Mouse (Mus musculus): ENCODE results near the gene Nup98. TPM values are rescaled to one million over a fixed set of nuclear protein-coding genes. Genes with fewer than 3 reads are reported as not detected.
A peak's percentile ranks its signal among the peaks of the same experiment; 100 is the strongest.

Gene Nup98
- polyA plus RNA-seq, 1 experiment from 2014 or later: 15.1 TPM

DNA sequence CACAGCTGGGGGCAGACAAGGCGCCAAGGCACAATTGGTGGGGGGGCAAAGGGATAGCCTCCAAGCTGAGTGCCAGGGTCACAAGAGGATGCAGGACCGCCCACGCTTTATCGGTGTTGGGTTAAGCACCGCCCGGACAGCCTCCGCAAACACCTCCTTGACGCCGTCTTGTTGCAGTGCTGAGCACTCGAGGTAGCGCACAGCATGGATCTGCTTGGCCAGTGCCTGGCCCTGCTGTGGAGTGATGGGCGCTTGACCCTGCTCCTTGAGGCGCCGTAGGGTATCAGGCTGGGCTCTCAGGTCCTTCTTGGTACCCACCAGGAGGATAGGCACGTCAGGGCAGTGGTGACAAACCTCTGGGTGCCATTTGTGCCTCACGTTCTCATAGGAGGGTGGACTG lies 29.6 kb upstream of the Nup98 start:
- Histone ChIP-seq H3K4me2 (ENCODE audit: low read length) (no peak overlapping the region), H3K9me3 (ENCODE audit: control insufficient read depth, low read length) (no peaks in the 10 kb centered on the region), H3K9ac (ENCODE audit: low read depth, low read length) (no peak overlapping the region), H3K27ac (ENCODE audit: low read depth, low read length) (no peak overlapping the region), H3K4me3 (ENCODE audit: low read length) (no peak overlapping the region), H3K36me3 (ENCODE audit: control insufficient read depth, insufficient read depth, low read length) (peaks cover 19% of the 10 kb centered on the region), H3K27me3 (replicated peaks; ENCODE audit: control insufficient read depth, insufficient read depth, low read length) (no peaks in the 10 kb centered on the region), H3K4me1 (ENCODE audit: control insufficient read depth, insufficient read depth, low read depth, low read length) (no peaks in the 10 kb centered on the region)
- 94% methylated on average over 16 of the region's 16 CpGs for WGBS
- no peak for ATAC-seq

DNA sequence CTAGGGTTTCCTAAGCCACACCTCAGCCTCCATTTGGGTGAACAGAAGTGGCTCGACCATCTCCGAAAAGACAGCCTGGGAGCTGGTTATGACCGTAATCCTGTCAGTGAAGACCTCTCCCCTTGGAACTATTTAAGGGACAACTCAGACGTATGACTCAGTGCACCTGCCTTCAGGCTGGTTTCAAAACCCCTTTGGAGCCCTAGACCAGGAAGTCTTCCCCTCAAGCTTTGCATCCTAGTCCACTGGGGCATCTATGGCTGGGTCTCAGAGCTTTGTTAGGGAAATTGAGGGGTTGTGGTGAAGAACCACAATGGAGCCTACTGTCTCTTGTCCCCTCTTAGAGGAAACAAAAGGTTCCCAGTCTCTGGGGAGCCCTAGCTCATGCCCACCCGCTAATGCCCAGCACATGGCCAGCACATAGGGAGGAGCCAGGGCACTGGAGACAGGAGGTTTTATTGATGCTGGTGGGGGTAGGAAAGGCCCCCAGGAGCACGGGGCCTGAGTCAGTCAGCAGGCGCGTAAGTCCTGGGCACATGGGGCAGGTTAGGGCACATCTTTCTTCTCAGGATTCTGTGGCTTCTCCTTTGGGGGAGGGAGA lies 28.8 kb upstream of the Nup98 start:
- no peak overlapping the region for H3K27ac ChIP-seq (ENCODE audit: low read depth, low read length)
- H3K4me2 ChIP-seq (ENCODE audit: low read length): no peak overlapping the region
- H3K36me3 ChIP-seq (ENCODE audit: control insufficient read depth, insufficient read depth, low read length): peaks cover 19% of the 10 kb centered on the region
- H3K9me3 ChIP-seq (ENCODE audit: control insufficient read depth, low read length): no peaks in the 10 kb centered on the region
- no peak overlapping the region for H3K4me3 ChIP-seq (ENCODE audit: low read length)
- H3K9ac ChIP-seq (ENCODE audit: low read depth, low read length): no peak overlapping the region
- WGBS: 88% methylated on average over 8 of the region's 8 CpGs
- no peaks in the 10 kb centered on the region for H3K27me3 ChIP-seq (replicated peaks; ENCODE audit: control insufficient read depth, insufficient read depth, low read length)
- no peak for ATAC-seq
- no peaks in the 10 kb centered on the region for H3K4me1 ChIP-seq (ENCODE audit: control insufficient read depth, insufficient read depth, low read depth, low read length)

DNA sequence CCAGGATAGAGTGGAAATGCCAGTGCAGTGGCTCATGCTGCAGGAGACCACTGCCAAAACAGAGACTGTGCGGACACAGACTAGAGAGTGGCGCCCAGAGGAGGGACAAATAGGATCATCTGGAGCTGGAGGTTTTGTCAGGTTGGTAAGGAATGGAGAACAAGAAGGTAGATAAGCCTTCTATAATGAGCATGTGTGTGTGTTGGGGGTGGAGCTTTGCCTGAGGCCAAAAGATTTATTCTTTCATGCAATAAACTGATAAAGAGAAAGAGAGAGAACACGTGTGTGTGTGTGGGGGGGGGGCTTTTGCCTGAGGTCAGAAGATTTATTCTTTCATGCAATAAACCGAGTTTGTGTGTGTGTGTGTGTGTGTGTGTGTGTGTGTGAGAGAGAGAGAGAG lies 23.1 kb upstream of the Nup98 start:
- no peak overlapping the region for H3K4me2 ChIP-seq (ENCODE audit: low read length)
- no peaks in the 10 kb centered on the region for H3K9me3 ChIP-seq (ENCODE audit: control insufficient read depth, low read length)
- no peak overlapping the region for H3K4me3 ChIP-seq (ENCODE audit: low read length)
- H3K4me1 ChIP-seq (ENCODE audit: control insufficient read depth, insufficient read depth, low read depth, low read length): no peaks in the 10 kb centered on the region
- no peak overlapping the region for H3K9ac ChIP-seq (ENCODE audit: low read depth, low read length)
- H3K36me3 ChIP-seq (ENCODE audit: control insufficient read depth, insufficient read depth, low read length): peaks cover 18% of the 10 kb centered on the region
- 84% methylated on average over 4 of the region's 4 CpGs for WGBS
- ATAC-seq: no peak
- no peaks in the 10 kb centered on the region for H3K27me3 ChIP-seq (replicated peaks; ENCODE audit: control insufficient read depth, insufficient read depth, low read length)
- H3K27ac ChIP-seq (ENCODE audit: low read depth, low read length): no peak overlapping the region

DNA sequence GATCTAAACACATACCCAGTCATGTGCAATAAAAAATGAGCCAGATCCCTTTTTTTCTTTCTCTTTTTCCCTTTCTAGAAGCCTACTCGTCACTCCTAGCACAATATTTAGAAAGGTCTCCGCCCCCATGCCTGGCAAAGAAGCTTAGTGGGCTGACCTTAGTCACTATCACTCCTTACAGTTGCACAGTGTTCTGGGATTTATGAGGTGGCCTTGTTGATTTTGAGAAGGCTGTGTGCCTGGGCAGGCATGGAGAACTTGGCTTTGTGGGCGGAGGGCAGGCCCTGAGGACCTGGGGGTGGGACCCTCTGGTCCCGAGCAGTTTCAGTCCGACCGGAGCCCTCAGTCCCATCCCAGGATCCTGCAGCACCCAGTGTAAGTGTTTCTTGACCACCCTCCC lies 19.8 kb upstream of the Nup98 start:
- Histone ChIP-seq H3K27ac (ENCODE audit: low read depth, low read length) (no peak overlapping the region), H3K36me3 (ENCODE audit: control insufficient read depth, insufficient read depth, low read length) (peaks cover 11% of the 10 kb centered on the region), H3K4me1 (ENCODE audit: control insufficient read depth, insufficient read depth, low read depth, low read length) (no peaks in the 10 kb centered on the region), H3K9me3 (ENCODE audit: control insufficient read depth, low read length) (no peaks in the 10 kb centered on the region), H3K27me3 (replicated peaks; ENCODE audit: control insufficient read depth, insufficient read depth, low read length) (no peaks in the 10 kb centered on the region), H3K9ac (ENCODE audit: low read depth, low read length) (no peak overlapping the region), H3K4me2 (ENCODE audit: low read length) (no peak overlapping the region), H3K4me3 (ENCODE audit: low read length) (no peak overlapping the region)
- ATAC-seq: no peak
- 98% methylated on average over 6 of the region's 6 CpGs for WGBS

DNA sequence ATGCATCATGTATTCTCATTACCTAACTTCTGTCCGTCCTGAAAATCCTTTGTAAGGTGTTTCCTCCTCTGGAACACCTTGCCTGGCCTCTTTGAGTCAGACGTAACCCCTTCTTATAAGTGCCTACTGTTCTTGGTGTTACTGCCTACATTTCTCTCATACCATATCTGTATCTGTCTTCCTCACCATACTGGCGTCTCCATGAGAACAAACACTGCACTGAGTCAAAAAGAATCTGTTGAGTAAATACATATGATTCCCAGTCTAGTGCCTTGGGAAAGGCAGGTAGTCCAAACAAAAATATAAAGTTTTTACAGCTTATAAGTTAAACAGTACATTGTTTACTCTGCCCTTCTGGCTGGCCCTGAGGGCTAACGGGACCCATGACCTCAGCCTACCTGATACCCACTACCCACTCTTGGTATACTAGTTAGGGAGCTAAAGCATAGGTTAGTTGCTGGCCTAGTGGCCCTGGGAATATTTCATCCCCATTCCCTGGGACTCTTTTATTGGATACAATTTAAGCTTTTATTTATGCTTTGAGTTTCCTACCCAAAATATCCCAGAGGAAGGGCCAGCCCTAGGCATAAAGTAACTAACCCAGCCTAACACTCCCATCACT lies 18.2 kb upstream of the Nup98 start:
- no peak overlapping the region for H3K4me2 ChIP-seq (ENCODE audit: low read length)
- H3K9me3 ChIP-seq (ENCODE audit: control insufficient read depth, low read length): no peaks in the 10 kb centered on the region
- peaks cover 11% of the 10 kb centered on the region for H3K36me3 ChIP-seq (ENCODE audit: control insufficient read depth, insufficient read depth, low read length)
- H3K27me3 ChIP-seq (replicated peaks; ENCODE audit: control insufficient read depth, insufficient read depth, low read length): no peaks in the 10 kb centered on the region
- ATAC-seq: no peak
- WGBS: 93% methylated on average over 4 of the region's 4 CpGs
- H3K27ac ChIP-seq (ENCODE audit: low read depth, low read length): no peak overlapping the region
- no peaks in the 10 kb centered on the region; the same call in 1 of the 2 replicates for H3K4me1 ChIP-seq (ENCODE audit: control insufficient read depth, insufficient read depth, low read depth, low read length)
- H3K4me3 ChIP-seq (ENCODE audit: low read length): no peak overlapping the region
- no peak overlapping the region for H3K9ac ChIP-seq (ENCODE audit: low read depth, low read length)

DNA sequence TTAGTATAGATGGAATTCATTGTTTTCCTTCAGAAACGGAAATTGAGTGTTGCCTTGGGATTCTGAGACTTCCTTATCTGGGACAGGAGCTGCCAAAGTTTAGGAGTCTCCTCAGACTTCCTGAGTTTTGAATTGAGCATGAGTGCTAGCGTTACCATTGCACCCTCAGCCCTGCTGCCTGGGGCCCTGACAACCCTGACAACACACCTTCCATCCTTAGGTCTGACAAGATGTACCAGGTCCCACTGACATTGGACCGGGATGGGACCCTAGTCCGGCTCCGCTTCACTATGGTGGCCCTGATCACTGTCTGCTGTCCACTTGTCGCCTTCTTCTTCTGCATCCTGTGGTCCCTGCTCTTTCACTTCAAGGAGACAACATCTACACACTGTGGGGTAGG lies 16.1 kb upstream of the Nup98 start:
- H3K9me3 ChIP-seq (ENCODE audit: control insufficient read depth, low read length): no peaks in the 10 kb centered on the region
- H3K4me3 ChIP-seq (ENCODE audit: low read length): no peak overlapping the region
- 96% methylated on average over 6 of the region's 6 CpGs for WGBS
- H3K27me3 ChIP-seq (replicated peaks; ENCODE audit: control insufficient read depth, insufficient read depth, low read length): no peaks in the 10 kb centered on the region
- ATAC-seq: no peak
- no peak overlapping the region for H3K27ac ChIP-seq (ENCODE audit: low read depth, low read length)
- H3K9ac ChIP-seq (ENCODE audit: low read depth, low read length): no peak overlapping the region
- H3K4me2 ChIP-seq (ENCODE audit: low read length): no peak overlapping the region
- H3K4me1 ChIP-seq (ENCODE audit: control insufficient read depth, insufficient read depth, low read depth, low read length): no peaks in the 10 kb centered on the region; the same call in 1 of the 2 replicates
- peaks cover 11% of the 10 kb centered on the region for H3K36me3 ChIP-seq (ENCODE audit: control insufficient read depth, insufficient read depth, low read length)

GRCm38 (mm10) chr7:102223883-102224738 lies 14.1 kb upstream of the Nup98 start:
- Histone ChIP-seq H3K9ac (ENCODE audit: low read depth, low read length) (no peak overlapping the region), H3K9me3 (ENCODE audit: control insufficient read depth, low read length) (no peaks in the 10 kb centered on the region), H3K27ac (ENCODE audit: low read depth, low read length) (no peak overlapping the region), H3K4me1 (ENCODE audit: control insufficient read depth, insufficient read depth, low read depth, low read length) (no peaks in the 10 kb centered on the region; the same call in 1 of the 2 replicates), H3K4me2 (ENCODE audit: low read length) (no peak overlapping the region; the same call in 1 of the 2 replicates), H3K27me3 (replicated peaks; ENCODE audit: control insufficient read depth, insufficient read depth, low read length) (no peaks in the 10 kb centered on the region), H3K4me3 (ENCODE audit: low read length) (no peak overlapping the region), H3K36me3 (ENCODE audit: control insufficient read depth, insufficient read depth, low read length) (peaks cover 8% of the 10 kb centered on the region)
- ATAC-seq: no peak
- WGBS: 93% methylated on average over 5 of the region's 5 CpGs

DNA sequence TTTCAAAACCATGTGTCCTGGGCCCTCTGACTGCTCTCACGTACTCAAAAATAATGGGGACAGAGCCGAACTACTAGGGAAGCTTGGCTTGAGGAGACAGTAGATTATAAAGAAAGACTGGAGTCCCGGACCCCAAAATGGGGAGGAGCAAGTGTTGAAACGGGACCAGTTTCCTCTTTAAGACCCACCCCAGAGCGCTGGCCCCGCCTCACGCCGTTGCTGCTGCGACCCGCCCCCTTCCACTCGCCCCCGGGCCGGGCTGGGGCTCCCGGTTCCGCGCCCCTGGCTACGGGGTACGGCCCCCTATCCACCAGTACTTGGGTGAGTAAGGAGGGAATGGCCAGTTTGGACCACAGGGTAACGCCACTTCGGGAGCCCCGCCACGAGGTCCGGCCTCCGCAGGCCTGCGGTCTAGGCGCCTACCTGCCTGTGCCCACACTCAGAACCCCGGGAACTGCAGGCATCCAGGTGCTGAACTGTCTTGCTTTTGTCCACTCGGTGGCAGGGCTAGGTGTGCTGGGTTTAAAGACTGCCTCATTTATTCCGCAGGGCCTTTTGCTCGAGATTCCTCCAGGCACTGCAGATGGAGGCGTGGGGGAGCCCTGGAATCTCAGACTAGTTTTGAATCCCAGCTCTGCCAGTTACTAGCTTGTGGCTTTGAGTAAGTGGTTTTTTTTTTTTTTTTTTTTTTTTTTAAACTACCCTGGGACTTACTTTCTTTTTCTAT lies 13.0 kb upstream of the Nup98 start:
- peak overlapping the region; percentile 69 for H3K27ac ChIP-seq (ENCODE audit: low read depth, low read length)
- H3K4me1 ChIP-seq (ENCODE audit: control insufficient read depth, insufficient read depth, low read depth, low read length): no peaks in the 10 kb centered on the region; the same call in 1 of the 2 replicates
- peak overlapping the region; percentile 94 for H3K4me2 ChIP-seq (ENCODE audit: low read length)
- 1% methylated on average over 31 of the region's 31 CpGs for WGBS
- H3K9me3 ChIP-seq (ENCODE audit: control insufficient read depth, low read length): no peaks in the 10 kb centered on the region
- peaks cover 1% of the 10 kb centered on the region; the same call in 1 of the 2 replicates for H3K36me3 ChIP-seq (ENCODE audit: control insufficient read depth, insufficient read depth, low read length)
- peak overlapping the region; percentile 77 for H3K4me3 ChIP-seq (ENCODE audit: low read length)
- ATAC-seq: peak; percentile 90
- peak overlapping the region; percentile 80 for H3K9ac ChIP-seq (ENCODE audit: low read depth, low read length)
- no peaks in the 10 kb centered on the region for H3K27me3 ChIP-seq (replicated peaks; ENCODE audit: control insufficient read depth, insufficient read depth, low read length)

Data from hindbrain, embryonic 16.5 days (tissue).